Mouse (Mus musculus): ENCODE measurements around the gene Fam208b.

Fam208b gene

DNA sequence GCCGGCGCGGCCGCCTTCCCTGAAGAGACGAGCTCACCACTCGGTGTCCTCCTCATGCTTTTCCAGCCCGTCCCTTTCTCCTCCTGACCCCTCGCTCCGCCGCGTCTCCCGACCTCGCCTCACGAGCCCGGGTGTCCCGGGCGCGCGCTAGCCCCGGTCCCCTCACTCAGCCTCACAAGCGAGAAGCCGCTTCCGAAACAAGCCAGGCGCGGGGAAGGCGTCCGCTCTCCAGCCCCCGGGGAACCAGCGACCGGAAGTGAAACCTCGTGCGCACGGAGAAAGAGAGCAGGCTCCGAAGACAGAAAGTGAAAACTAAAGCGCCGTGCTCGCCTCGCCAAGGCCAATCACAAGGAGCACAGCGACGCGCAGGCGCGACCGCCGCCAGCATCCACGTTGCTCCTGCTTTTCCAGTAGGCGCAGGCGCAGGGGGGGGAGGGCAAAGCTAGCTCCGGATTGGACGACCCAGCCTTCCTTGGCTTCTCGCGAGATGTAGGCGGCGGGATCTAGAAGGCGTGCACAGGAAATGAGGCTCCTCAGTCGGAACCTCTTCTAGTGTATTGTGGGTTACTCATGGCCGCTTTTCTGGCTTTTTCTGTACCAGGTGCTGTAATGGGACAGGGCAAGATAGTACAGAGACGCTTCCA, at the start of gene Fam208b:
Gene Fam208b (minus strand): TSS at position 314 of the 644 bp plus-strand sequence.
- peak; percentile 99 for DNase-seq

DNA sequence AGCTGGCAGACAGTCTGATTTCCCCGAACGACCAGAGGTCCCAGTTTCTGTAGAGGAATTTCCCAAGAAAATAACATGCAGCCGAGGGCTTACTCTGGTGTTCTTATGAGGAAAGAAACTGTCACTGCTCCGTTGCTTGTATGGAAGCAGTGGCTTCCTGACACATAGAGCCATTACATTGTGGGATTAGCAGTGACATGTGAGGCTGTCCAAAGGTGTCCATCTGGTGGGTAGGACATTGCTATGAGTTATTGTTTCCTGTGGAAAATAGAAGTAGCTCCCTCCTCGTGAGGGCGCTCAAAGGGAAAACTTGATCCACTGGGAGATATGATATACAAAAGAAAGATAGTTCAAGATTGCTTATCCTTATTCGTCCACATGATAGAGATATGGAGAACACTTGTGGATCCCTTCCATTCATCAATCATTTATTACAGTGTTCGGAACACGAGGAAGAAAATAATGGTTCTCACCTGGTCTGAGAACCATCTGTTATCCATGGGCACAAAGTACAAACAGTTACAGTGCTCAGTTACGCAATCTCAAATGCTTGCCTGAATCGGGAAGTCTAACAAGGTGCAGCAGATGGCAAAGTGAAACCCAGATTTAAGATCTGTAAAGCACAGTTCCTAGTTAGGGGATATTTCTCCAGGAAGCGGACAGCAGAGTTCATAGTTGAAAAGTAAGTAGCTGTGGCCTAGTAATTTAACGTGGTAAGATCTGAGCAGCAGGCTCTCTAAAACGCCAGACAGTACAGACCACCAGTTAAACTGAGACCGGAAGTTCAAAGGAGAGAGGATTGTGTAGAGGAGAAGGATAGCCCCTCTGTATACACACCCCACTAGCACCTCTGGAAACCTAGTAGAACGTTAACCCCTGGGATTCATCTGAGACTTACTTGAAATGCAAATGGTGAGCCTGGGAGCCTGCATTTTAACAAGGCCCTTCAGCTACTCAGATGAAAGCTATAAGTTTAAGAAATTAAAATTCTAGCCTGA, 48.6 kb upstream of the Fam208b start:
- DNase-seq, result peak; percentile 77

DNA sequence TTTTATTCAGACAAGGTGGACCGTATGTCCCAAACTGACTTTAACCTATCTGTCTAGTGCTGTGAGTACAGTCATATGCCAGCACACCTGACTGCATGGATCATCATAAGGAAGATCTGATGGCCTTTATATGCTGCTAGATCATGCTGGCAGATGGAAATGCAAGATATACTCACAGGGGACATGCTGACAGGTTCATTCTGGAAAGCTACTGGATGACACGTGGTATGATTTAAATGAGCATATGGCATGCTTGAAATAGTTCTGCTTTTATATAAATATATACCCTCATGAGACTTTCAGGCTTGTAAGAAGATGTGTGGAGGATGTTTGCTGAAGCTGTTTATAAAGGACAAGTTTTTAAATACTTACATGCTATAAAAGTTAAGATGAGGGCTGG, 43.5 kb upstream of the Fam208b start:
- DNase-seq, result no peak

DNA sequence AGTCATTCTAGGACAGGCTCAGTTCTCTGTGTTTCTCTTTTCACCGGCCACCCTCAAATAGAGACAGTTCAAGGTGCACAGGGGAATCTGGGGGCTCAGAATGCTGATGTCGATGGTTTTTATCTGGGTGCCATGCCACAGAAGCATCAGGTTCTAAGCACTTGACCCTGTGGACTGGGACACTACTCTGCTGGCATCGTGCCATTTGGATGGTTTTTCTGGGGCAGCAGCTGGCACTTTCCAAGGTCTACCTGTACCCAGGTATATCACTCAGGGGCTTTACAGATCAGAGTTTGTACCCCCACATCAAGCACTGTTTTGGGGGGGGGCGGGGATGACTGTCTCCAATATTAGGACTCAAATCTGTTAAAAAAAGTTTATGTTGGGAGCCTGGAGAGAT, 39.7 kb upstream of the Fam208b start:
- DNase-seq, result peak; percentile 60

DNA sequence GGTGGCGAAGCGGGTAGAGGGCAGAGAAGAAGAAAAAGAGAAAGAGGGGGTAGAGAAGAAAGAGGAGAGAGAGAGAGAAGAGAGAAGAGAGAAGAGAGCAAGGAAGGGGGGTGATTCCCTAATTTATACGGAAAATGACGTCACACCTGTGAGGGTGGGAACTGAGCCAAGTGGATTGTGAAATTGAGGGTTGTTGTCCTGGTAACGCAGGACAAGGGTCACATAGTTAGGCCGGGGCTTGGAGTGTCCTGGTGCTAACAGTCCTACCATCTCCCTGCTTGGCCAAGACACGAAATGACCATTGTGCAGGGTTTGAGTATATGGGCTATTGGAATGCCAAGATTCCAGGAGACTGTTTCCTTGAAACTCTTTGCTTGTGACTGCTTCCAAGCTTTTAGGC, 35.7 kb upstream of the Fam208b start:
- peak; percentile 82 for DNase-seq

DNA sequence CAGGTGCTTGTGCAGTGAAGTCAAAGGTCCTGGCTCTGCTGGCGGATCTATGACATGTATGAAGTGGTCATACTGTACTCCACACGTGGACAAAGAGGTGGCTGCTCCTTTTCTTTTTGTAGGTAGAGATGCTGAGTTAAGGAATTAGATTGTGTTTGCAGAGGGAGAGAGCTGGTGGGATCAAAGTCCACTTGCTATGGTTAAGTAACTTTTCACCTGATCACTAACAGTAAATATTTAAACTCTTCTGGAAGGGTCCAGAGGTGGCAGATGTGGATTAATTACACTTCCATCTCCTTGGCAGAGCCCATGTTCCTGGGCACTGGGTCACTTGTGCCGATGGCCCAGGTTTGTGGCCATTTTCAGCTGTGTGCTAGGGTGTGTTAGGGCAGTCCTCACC, 35.0 kb upstream of the Fam208b start:
- DNase-seq, result peak; percentile 89

DNA sequence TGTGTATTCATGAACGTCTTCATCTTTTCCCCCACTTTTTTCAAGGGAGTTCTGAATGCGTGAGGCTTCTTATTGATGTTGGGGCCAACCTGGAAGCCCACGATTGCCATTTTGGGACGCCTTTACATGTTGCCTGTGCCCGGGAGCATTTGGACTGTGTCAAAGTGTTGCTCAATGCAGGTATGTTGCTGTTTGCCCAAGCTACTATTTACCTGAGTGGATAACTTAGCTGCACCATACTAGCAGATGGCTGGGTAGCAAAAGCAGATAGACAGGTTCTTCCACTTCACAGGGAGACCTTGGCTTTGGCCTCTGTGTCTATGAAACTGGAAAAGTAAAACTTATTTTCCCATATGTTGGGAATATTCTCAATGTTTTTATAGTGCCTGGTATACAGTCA, 34.0 kb upstream of the Fam208b start:
- DNase-seq, result no peak

DNA sequence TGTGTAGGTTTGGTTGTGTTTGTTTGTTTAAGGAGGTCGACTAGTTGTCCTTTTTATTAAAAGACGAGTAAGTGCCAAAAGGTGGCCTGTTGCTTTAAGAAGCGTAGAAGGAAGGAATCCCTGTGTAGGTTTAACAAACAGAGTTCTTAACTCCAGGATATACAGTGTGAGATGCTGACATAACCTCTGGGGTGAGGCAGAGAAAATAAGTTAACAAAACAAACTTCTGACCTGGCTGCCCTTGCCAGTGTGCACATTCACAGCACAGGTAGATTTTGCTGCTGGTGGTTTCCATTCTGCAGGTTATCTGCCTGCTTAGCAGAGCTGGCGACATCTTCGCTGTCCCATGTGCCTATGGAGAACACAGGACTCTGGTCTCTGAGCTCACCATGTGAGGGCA, 31.6 kb upstream of the Fam208b start:
- DNase-seq, result peak; percentile 7

DNA sequence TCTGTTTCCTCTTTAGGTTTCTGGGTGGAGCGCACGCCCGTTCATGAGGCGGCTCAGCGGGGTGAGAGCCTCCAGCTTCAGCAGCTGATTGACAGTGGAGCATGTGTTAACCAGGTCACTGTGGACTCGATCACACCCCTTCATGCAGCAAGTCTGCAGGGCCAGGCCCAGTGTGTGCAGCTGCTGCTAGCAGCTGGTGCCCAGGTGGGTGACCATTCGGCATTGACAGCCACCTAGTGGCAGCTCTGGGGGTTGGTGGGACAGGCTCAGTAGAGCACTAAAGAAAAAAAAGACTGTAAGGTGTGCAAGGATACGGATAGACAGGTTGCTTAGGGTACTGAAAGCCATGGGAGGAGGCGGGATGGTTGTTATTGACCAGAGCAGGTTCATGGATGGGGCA, 31.1 kb upstream of the Fam208b start:
- DNase-seq, result peak; percentile 59

DNA sequence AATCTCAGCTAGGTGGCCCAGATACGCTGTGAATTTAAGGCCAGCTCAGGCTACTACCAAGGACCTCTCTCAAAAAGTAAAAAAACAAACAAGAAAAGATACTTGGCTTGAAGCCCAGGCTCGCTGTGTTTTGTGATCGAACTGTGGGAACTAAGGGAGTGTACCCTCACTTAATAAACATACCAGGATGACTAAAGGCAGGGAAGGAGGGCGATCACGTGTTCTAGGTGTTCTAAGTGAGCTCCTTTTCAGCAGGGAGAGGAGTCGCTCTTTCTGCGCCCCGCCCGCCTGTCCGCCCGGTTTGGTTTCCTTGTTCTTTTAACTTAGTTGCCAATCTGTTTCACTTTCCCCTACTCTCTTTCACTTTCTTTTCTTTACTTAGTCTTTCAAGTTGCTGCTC, 25.9 kb upstream of the Fam208b start:
- peak; percentile 51 for DNase-seq

DNA sequence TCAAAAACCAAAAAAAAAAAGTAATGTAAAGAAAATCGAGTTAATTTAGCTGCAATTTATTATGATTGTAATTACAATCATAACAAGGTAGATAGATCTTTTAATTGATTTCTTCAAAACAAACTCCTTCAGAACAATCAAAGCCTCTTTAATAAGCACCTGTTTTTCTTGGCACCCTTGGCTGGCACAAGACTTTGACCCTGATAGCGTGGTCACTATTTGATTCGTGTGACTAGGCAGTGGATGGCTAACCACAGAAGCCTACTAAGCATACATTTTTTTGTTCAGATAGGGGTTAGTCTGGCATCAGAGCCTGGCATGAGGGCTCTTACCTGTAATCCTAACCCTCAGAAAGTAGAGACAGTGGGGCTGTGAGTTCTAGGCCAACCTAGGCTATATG, 24.2 kb upstream of the Fam208b start:
- DNase-seq, result peak; percentile 79

DNA sequence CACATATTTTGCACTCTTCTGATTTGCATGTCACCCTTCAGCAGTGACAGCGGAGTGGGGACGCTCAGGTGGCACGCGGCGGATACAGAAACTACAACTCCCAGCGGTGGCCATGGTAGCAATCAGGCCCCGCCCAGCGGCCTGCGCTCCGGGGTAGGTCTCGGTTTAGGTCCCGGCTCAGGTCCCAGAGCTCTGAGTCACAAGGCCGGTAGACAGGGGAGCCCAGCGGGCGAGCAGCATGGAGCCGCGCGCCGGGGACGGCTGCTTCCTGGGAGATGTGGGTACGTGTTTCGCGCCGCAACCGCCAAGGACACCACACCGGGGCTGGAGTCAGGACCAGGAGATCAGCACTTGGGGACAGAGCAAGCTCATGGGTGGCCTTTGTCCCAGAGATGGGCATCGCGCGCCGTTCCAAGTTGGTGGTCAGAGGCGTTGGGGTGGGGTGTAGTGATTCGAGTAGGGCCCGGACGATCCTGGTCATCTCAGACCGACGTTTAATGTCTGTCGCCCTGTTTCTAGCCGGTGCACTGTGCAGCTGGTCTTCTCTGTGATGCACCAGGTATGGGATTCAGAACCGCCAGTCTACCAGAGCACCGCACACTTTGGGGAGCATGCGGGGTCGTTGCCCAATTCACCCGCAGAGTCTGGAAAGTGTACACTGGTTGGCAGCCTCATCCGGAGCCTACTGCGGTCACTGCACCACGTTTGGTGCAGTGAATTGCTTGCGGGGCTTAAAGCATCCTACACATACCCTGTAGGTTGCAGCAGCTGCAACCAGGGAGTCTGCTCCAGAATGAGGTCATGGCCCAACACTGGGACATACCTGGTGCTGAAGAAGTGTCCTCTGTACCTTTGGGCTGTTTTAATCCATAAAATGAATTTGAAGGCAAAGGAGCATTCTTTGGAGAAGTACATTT, 23.2 kb upstream of the Fam208b start, which contains the start of gene Asb13:
Gene Asb13 (plus strand): TSS at position 138 of the 917 bp plus-strand sequence.
- DNase-seq, result peak; percentile 90

DNA sequence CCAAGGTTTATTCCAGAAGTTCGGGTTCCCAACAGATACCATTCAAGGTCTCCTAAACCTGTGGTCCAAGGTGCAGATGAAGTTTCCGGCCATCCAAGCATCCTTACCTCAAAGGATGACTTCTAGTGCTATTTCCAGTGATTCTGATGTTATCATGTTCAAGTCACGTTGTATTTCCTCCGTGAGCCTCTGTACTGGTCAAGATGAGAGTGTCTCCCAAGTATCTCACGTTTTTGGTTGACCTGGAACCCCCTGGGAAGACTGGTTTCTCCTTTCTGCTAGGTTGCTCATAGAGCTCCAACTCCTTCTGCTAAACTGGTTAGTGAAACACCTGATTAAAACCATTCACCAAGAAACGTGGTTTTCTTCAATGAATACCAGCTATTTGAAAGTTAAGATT, 22.2 kb upstream of the Fam208b start:
- no peak for DNase-seq

DNA sequence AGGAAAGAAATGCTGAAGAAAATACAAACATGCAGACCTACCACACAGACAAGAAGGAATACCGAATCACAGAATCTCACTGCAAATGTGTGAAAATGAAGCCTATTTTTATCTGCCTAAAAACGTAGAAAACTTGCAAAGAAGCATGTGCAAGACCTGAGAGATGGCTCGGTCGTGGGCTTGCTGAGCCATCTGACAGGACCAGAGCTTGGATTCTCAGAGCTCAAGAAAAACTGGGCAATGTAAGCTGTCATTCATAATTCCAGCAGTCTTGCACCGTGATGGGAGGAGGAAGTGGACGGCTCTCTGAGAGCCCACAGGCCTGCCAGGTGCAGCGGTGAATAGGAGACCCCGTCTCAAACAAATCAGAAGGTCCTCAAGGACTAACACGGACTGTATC, 21.6 kb upstream of the Fam208b start:
- no peak for DNase-seq

DNA sequence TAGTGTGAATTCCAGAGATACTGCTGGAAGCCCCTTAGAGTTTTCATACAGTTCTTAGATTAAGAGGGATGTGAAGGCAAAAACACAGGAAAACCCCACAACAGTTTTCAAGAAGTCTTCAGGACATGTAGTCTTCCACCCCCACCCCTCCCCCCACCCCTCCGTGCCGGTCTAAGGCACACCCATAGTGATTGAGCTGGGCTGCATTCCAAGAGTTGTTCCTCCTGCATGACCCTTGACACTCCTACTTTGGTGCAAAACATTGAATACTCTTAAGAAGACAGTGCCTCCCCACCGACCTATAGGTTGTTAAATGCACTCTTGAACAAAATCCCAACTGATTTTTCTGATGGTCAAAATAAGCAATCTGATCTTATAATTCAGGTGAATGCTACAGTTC, 17.2 kb upstream of the Fam208b start:
- DNase-seq, result peak; percentile 60

DNA sequence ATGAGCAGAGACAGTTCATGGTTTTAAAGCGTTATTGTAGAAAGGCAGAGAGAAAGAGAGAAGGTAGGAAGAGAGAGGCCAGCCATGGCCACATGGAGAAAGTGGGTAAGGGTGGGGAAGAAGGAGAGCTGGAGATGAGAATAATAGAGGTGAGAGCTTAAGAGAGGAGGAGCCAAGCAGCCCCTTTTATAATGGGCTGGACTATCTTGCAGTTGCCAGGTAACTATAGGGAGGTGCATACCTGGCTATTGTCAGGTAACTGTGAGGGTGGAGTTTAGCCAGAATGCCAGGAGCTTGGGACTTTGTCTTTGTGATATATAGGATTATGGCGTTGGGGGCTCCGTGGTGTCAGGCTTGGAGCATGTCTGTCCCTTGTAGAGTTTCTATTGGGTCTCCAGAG, 16.2 kb upstream of the Fam208b start:
- DNase-seq, result no peak

DNA sequence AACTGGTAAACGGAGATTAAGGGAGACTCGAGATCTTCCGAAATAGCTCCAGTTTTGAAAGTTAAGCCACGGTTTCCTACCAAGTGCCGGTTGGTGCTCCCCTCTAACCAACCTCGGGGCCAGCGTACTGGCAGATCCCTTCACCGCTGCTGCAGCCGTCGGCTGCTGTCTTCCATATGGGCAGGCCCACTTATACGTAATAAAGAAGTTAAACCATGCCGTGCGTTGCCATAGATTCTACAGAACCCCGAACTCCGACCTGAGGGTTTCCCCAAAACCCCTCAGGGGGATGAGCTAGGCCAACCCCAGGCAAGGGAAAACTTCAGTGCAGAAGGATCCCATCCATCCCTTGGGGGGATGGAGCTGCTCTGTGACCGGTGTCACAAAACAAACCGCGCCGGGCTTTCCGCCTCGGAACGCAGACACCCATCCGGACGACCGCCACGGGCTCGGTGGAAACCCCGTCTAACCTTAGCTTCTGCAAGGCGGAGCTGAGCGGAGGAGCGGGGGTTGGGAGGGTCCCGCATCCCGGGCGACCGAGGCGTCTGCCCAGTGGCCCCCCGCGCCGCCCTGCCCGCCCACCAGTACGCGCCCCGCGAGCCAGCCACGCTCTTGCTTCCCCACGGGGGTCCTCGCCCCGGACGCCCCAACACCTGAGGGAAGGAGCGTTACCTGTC, 652 bp downstream of the Fam208b start:
- DNase-seq, result peak; percentile 31

DNA sequence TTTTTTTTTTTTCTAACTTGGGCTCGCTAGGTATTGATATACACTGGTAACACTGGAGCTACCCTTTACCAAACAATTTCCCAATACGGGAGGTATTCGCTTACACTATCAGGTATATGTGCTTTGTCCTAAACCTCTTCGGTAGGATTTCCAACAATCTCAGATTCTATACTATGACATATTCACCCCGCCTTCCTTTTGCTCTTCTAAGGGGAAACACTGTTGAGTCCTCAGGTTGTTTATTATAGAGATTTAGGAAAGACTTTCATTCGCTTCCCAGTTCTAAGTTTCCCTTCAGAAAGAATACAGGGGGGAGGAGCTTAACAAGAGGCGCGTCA, 1.2 kb downstream of the Fam208b start:
- DNase-seq, result no peak

DNA sequence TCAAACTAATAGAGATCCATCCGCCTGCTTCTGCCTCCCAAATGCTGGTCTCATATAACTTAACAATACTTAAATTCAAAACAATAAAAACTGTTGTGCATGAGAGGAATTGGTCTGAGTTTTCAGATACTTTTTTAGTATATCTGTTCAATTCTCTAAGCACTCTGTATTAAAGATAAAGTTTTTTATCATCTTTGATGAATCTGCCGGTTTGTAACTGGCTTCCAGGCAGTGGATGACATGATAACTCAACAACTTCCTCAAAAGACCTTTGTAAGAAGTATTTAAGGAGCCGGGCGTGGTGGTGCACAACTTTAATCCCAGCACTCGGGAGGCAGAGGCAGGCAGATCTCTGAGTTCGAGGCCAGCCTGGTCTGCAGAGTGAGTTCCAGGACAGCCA, 14.7 kb downstream of the Fam208b start:
- DNase-seq, result no peak

DNA sequence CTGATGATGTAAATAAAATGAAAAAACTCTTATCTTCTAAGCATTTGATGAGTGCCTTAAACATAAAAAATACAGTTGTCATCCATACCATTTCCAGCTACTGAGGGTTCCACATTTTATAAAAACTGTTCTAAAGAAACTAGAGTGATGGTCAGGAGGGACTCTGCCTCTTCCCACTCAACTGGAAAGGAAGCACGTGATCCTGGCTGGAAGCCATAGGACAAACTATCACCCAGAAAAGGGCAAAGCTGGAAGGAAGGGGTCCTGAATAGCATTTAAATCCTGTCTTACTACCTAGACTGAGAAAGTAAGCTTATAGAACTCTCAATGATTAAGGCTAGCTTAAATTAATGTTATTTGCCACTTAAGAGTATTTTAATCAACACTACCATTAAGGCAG, 16.6 kb downstream of the Fam208b start:
- peak; percentile 76 for DNase-seq

DNA sequence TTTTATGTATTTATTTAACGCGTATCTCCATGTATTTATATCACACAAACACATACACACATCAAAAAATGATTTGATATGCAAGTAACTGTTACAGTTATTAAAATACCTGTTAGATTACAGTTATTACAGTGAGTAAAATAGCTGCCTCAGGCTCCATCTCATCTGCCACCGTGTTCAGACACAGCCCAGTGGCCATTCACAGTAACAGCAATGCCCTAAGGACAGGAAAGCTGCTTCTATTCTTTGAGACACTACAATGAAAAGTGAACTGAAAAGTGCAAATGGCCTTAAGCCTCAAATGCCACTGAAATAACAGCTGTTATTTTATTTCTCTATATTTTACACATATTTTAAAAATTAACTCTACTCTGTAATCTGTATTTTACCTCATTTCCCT, 20.1 kb downstream of the Fam208b start:
- DNase-seq, result no peak

DNA sequence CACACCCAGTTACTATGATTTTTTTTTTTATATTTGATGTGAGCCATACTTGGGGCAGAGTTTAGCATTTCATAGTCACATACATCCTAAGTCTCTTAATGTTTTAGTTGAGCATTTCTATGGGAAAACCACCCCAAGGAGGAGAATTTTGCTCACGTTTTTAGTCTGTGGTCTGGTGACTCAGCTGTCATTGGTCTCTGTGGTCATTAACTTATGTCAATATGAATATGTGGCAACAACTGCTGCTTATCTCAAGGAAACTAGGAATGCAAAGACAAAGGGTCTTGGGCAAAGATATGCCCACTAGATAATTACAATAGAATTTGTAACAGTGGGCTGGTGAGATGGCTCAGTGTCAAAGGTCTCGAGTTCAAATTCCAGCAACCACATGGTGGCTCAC, 47.0 kb downstream of the Fam208b start:
- DNase-seq, result no peak

DNA sequence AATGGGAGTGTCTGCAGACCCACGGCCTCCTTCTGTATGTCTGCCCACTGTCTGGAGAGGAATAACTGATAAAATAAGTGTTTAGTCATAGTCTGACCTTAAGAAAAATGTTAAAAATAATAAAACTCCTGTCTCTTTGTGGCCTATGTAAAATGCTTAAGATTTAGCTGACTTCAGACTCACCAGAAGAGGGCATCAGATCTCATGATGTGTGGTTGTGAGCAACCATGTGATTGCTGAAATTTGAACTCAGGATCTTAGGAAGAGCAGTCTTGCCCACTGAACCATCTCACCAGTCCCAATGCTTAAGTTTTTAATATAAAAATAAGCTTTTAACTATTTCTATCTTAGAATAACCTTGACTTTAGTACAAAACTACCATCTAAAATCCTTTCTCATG, 47.8 kb downstream of the Fam208b start:
- DNase-seq, result no peak

All from kidney, adult 9 months (tissue).